Mouse (Mus musculus) MEL (cell line): ENCODE results near the gene Chst15.

ENCODE experiments used
- CTCF ChIP-seq, 3 experiments: IDR thresholded peaks in 2 of 3; conservative IDR thresholded peaks in 1 of 3; 2 replicates each; pipeline ENCODE4 v1.5.1; 2011 to 2012; ENCODE audit warnings: low read length in 3 of 3, low read depth in 2 of 3, mild to moderate bottlenecking in 2 of 3, improper control_type of control experiment in 1 of 3, inconsistent platforms in 1 of 3, mixed read lengths in 1 of 3, moderate library complexity in 1 of 3; ENCODE audit not compliant: control insufficient read depth in 1 of 3, insufficient read depth in 1 of 3, poor library complexity in 1 of 3, severe bottlenecking in 1 of 3
- GABPA ChIP-seq: IDR thresholded peaks from 2 replicates; pipeline ENCODE4 v1.6.1; 2012; ENCODE audit warnings: low read depth, mild to moderate bottlenecking, inconsistent platforms, low read length, improper control_type of control experiment, moderate library complexity
- GATA1 ChIP-seq: IDR thresholded peaks from 2 replicates; pipeline ENCODE4 v1.6.1; 2011; ENCODE audit warnings: low read depth, low read length, improper control_type of control experiment
- HCFC1 ChIP-seq: IDR thresholded peaks from 2 replicates; pipeline ENCODE4 v1.6.1; 2012; ENCODE audit warnings: low read depth, mild to moderate bottlenecking, inconsistent platforms, low read length, improper control_type of control experiment, moderate library complexity
- MAZ ChIP-seq: IDR thresholded peaks from 2 replicates; pipeline ENCODE4 v1.6.1; 2012; ENCODE audit warnings: low read depth, mild to moderate bottlenecking, inconsistent platforms, low read length, improper control_type of control experiment
- NRF1 ChIP-seq: IDR thresholded peaks from 2 replicates; pipeline ENCODE4 v1.6.1; 2014; ENCODE audit warnings: low read depth, mild to moderate bottlenecking, inconsistent platforms, low read length, improper control_type of control experiment, moderate library complexity; ENCODE audit not compliant: poor library complexity, insufficient read depth, severe bottlenecking
- POLR2A ChIP-seq, 2 experiments: IDR thresholded peaks; 2 replicates each; pipeline ENCODE4 v1.6.1; 2011 to 2012; ENCODE audit warnings: low read length in 2 of 2, mild to moderate bottlenecking in 2 of 2, control low read depth in 1 of 2, improper control_type of control experiment in 1 of 2, low read depth in 1 of 2, moderate library complexity in 1 of 2; ENCODE audit not compliant: control insufficient read depth in 1 of 2, insufficient read depth in 1 of 2, poor library complexity in 1 of 2
- POLR2AphosphoS2 ChIP-seq: IDR thresholded peaks from 2 replicates; pipeline ENCODE4 v1.6.1; 2011; ENCODE audit warnings: low read length, improper control_type of control experiment
- RCOR1 ChIP-seq: IDR thresholded peaks from 2 replicates; pipeline ENCODE4 v1.6.1; 2012; ENCODE audit warnings: low read depth, mild to moderate bottlenecking, inconsistent platforms, low read length, improper control_type of control experiment
- TAL1 ChIP-seq: IDR thresholded peaks from 2 replicates; pipeline ENCODE4 v1.6.1; 2012; ENCODE audit warnings: mild to moderate bottlenecking, inconsistent platforms, low read length, moderate library complexity, mixed read lengths
- TCF12 ChIP-seq: IDR thresholded peaks from 2 replicates; pipeline ENCODE4 v1.6.1; 2014; ENCODE audit warnings: low read depth, mild to moderate bottlenecking, inconsistent platforms, low read length, improper control_type of control experiment, moderate library complexity
- USF2 ChIP-seq, 2 experiments: IDR thresholded peaks; 2 replicates each; pipeline ENCODE4 v1.6.1; 2011 to 2012; ENCODE audit warnings: improper control_type of control experiment in 2 of 2, low read length in 2 of 2, borderline replicate concordance in 1 of 2, inconsistent platforms in 1 of 2, low read depth in 1 of 2, mild to moderate bottlenecking in 1 of 2; ENCODE audit not compliant: insufficient read depth in 1 of 2
- ZC3H11A ChIP-seq: IDR thresholded peaks from 2 replicates; pipeline ENCODE4 v1.6.1; 2012; ENCODE audit warnings: low read depth, mild to moderate bottlenecking, inconsistent platforms, low read length, improper control_type of control experiment

- TF ChIP-seq POLR2A (IDR thresholded peaks at IDR 0.05; ENCODE audit: control insufficient read depth in 1 of 2, insufficient read depth in 1 of 2, low read depth in 1 of 2, low read length in 2 of 2, poor library complexity in 1 of 2) (no peak), GABPA (no peak), ZC3H11A (no peak), MAZ (no peak), CTCF (IDR thresholded peaks at IDR 0.05 in 2 of 3, conservative IDR thresholded peaks at IDR 0.05 in 1 of 3; ENCODE audit: control insufficient read depth in 1 of 3, insufficient read depth in 1 of 3, low read depth in 2 of 3, low read length in 3 of 3, poor library complexity in 1 of 3, severe bottlenecking in 1 of 3) (no peak), HCFC1 (no peak), POLR2AphosphoS2 (no peak), NRF1 (no peak), GATA1 (0 out of 2 replicates have a peak, but pooled peaks have one; percentile 20), USF2 (IDR thresholded peaks at IDR 0.05; ENCODE audit: borderline replicate concordance in 1 of 2, insufficient read depth in 1 of 2, low read depth in 1 of 2, low read length in 2 of 2) (no peak), RCOR1 (0 out of 2 replicates have a peak, but pooled peaks have one; percentile 29), TCF12 (0 out of 2 replicates have a peak, but pooled peaks have one; percentile 20), TAL1 (no peak)
Observed at GRCm38 (mm10) chr7:132321392-132321958, 4.4 kb upstream of the Chst15 start.
